Mouse (Mus musculus): Measurements from ENCODE around the gene Gm49337. TPM values are rescaled to one million over a fixed set of nuclear protein-coding genes. Genes with fewer than 3 reads are reported as not detected.

Gene Gm49337
- polyA plus RNA-seq, 1 experiment from 2014 or later, result not detected

DNA sequence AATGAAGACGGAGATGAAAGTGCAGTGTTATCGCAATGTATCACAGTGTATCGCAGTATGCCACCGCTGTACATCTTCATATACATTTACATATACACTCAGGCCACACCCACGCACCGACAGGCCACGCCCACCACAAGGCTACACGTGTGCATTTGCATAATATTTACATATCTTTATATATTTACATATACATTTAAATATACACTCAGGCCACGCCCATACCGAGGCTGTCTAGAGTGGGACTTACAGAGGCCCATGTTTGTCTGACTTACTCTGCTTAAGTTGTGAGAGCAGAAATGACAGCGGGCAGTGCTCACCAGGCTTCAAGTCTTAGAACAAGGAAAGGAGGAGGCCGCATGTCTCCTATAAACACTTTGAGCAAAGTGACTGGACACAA is 120.1 kb downstream of the Gm49337 start:
- Histone ChIP-seq H3K27me3 (no peaks in the 10 kb centered on the region), H3K9me3 (replicated peaks) (no peaks in the 10 kb centered on the region), H3K4me3 (no peak overlapping the region), H3K27ac (no peak overlapping the region), H3K9ac (no peak overlapping the region), H3K36me3 (ENCODE audit: poor library complexity, severe bottlenecking) (peaks cover 74% of the 10 kb centered on the region), H3K4me1 (no peaks in the 10 kb centered on the region), H3K4me2 (no peak overlapping the region)
- no peak for ATAC-seq
- 88% methylated on average over 12 of the region's 12 CpGs for WGBS

- WGBS, result 77% methylated on average over 4 of the region's 4 CpGs
- Histone ChIP-seq H3K27ac (no peak overlapping the region), H3K9ac (no peak overlapping the region), H3K36me3 (ENCODE audit: poor library complexity, severe bottlenecking) (peaks cover 55% of the 10 kb centered on the region), H3K4me2 (no peak overlapping the region), H3K4me1 (no peaks in the 10 kb centered on the region), H3K9me3 (replicated peaks) (no peaks in the 10 kb centered on the region), H3K4me3 (no peak overlapping the region), H3K27me3 (no peaks in the 10 kb centered on the region)
- no peak for ATAC-seq
Observed at GRCm38 (mm10) chr4:116300878-116301355, 127.7 kb downstream of the Gm49337 start.

GRCm38 (mm10) chr4:116304551-116304950 is 131.4 kb downstream of the Gm49337 start:
- H3K9ac ChIP-seq, result no peak overlapping the region
- ATAC-seq, result 0 out of 2 replicates have a peak, but pooled peaks have one; percentile 22

DNA sequence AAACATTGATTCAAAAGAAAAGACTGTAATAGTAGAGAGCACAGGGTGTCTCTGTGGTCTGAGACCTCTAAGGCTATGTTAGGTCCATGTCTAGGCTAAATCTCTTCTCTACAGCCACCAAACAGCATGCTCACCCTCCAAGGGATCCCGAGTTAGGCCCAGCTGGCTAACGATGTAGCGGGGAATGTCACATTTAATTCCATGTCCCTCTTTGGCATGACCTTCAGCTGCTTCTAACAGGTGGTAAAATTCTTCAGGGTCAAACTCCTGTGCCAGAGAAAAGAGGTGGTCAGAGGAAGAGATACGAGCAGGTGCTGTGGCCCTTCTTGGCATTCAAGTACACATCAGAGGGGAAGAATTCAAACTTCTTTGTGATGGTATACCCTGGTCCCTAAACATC is 144.4 kb downstream of the Gm49337 start:
- Histone ChIP-seq H3K9me3 (replicated peaks) (no peaks in the 10 kb centered on the region), H3K4me3 (no peak overlapping the region), H3K4me2 (no peak overlapping the region), H3K36me3 (ENCODE audit: poor library complexity, severe bottlenecking) (peaks cover 96% of the 10 kb centered on the region), H3K27me3 (no peaks in the 10 kb centered on the region), H3K27ac (no peak overlapping the region), H3K9ac (no peak overlapping the region), H3K4me1 (no peaks in the 10 kb centered on the region)
- WGBS, result 87% methylated on average over 4 of the region's 4 CpGs
- ATAC-seq, result no peak

More at GRCm38 (mm10) chr4:116304551-116304950, 131.4 kb downstream of the Gm49337 start:
- H3K4me1 ChIP-seq, result no peaks in the 10 kb centered on the region
- H3K4me2 ChIP-seq, result no peak overlapping the region
- no peak overlapping the region for H3K4me3 ChIP-seq
- no peaks in the 10 kb centered on the region for H3K9me3 ChIP-seq (replicated peaks)
- H3K36me3 ChIP-seq (ENCODE audit: poor library complexity, severe bottlenecking), result peaks cover 71% of the 10 kb centered on the region
- no peaks in the 10 kb centered on the region for H3K27me3 ChIP-seq
- H3K27ac ChIP-seq, result no peak overlapping the region
- WGBS, result 33% methylated on average over 1 of the region's 1 CpGs

DNA sequence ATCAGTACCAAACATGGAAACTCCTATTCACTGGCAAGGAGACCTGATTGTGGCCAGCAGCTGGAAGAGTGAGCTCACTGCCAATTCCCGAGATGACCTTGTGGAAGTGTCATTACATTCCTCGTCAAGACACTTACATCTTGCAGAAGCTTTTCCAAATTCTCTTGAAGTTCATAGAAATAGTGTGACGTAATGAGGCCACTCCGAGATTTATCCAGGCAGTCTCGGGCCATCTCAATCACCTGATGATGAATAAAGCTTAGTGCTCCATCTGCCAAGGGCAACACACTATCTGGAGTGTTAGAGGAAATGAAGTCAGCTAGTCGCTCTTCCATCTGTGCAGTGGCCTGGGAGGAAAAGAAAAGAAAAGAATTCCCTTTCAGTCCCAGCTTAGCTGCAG is 148.9 kb downstream of the Gm49337 start:
- H3K9ac ChIP-seq, result no peak overlapping the region
- ATAC-seq, result no peak
- no peaks in the 10 kb centered on the region for H3K4me1 ChIP-seq
- H3K27ac ChIP-seq, result no peak overlapping the region
- no peak overlapping the region for H3K4me2 ChIP-seq
- no peaks in the 10 kb centered on the region for H3K27me3 ChIP-seq
- H3K4me3 ChIP-seq, result no peak overlapping the region
- no peaks in the 10 kb centered on the region for H3K9me3 ChIP-seq (replicated peaks)
- WGBS, result 92% methylated on average over 6 of the region's 6 CpGs
- H3K36me3 ChIP-seq (ENCODE audit: poor library complexity, severe bottlenecking), result peaks cover 85% of the 10 kb centered on the region

- Histone ChIP-seq H3K9ac (no peak overlapping the region), H3K4me1 (no peaks in the 10 kb centered on the region), H3K4me2 (no peak overlapping the region), H3K36me3 (ENCODE audit: poor library complexity, severe bottlenecking) (peaks cover 47% of the 10 kb centered on the region), H3K27ac (no peak overlapping the region), H3K4me3 (no peak overlapping the region), H3K9me3 (replicated peaks) (no peaks in the 10 kb centered on the region), H3K27me3 (no peaks in the 10 kb centered on the region)
- ATAC-seq, result no peak
- WGBS, result 85% methylated on average over 3 of the region's 3 CpGs
Observed at GRCm38 (mm10) chr4:116329256-116329655, 156.1 kb downstream of the Gm49337 start.

DNA sequence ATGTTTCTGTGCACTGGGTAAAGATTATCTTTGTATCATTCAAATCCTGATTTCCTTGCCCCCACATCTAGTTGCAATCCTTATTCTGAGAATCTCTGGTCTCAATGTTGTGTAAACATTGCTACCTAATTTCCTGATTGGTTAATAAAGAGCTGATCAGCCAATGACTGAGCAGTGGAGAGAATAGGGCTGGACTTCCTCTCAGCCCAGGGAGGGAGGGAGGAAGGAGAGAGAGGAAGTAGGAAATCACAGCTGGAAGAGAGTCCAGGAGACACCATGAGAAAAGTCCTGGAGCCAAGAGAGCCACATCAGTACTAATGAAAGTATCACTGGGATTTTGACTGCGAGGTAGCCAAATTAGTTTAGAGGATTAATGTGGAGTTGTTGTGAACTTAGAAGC is 163.1 kb downstream of the Gm49337 start:
- no peaks in the 10 kb centered on the region for H3K36me3 ChIP-seq (ENCODE audit: poor library complexity, severe bottlenecking)
- WGBS, result 77% methylated on average over 1 of the region's 1 CpGs
- no peak for ATAC-seq
- no peak overlapping the region for H3K9ac ChIP-seq
- no peaks in the 10 kb centered on the region for H3K27me3 ChIP-seq
- no peak overlapping the region for H3K4me2 ChIP-seq
- H3K4me3 ChIP-seq, result no peak overlapping the region
- H3K9me3 ChIP-seq (replicated peaks), result no peaks in the 10 kb centered on the region
- no peak overlapping the region; the same call in 1 of the 2 replicates for H3K27ac ChIP-seq
- no peaks in the 10 kb centered on the region for H3K4me1 ChIP-seq

DNA sequence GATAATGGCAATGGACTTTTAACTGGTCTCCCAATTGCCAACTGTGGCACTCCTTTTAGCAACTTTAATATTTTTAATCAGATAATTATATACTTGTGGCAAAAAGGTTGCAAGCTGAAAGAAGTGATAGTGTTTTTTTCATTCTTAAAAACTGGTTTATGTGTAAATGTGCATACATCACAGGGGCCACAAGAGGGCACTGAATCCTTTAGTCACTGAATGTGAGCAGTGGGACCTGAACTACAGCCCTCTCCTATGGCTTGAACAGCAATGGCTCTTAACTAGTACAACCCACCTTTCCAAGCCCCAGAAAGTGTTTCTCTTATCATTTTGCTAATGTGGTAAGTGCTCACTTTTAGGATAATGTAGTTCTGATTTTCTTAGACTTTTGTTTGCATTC is 168.9 kb downstream of the Gm49337 start:
- H3K36me3 ChIP-seq (ENCODE audit: poor library complexity, severe bottlenecking), result no peaks in the 10 kb centered on the region
- ATAC-seq, result no peak
- no peaks in the 10 kb centered on the region for H3K4me1 ChIP-seq
- H3K9me3 ChIP-seq (replicated peaks), result no peaks in the 10 kb centered on the region
- no peaks in the 10 kb centered on the region for H3K27me3 ChIP-seq
- H3K4me3 ChIP-seq, result no peak overlapping the region
- H3K27ac ChIP-seq, result no peak overlapping the region
- H3K9ac ChIP-seq, result no peak overlapping the region
- H3K4me2 ChIP-seq, result no peak overlapping the region

Other genes with a start within 250 kb of the Gm49337 start
- 0.09 and 0.11 TPM in 2 replicates for gene Dmbx1, start 233.5 kb upstream of the Gm49337 start, polyA plus RNA-seq (2015; fragmentation: Nextera tagmentation; extraction: Ambion mirVana)
- 4.7 and 5.5 TPM in 2 replicates for gene Faah, start 155.5 kb upstream of the Gm49337 start, polyA plus RNA-seq (2015; fragmentation: Nextera tagmentation; extraction: Ambion mirVana)
- gene Nsun4, start 119.5 kb upstream of the Gm49337 start, polyA plus RNA-seq (2015; fragmentation: Nextera tagmentation; extraction: Ambion mirVana), result 13.7 and 15.6 TPM in 2 replicates
- 477 and 508 TPM in 2 replicates for gene Uqcrh, start 98.3 kb upstream of the Gm49337 start, polyA plus RNA-seq (2015; fragmentation: Nextera tagmentation; extraction: Ambion mirVana)
- gene Lrrc41, start 98.1 kb upstream of the Gm49337 start, polyA plus RNA-seq (2015; fragmentation: Nextera tagmentation; extraction: Ambion mirVana), result 54.3 and 59.7 TPM in 2 replicates
- 45.8 and 48.7 TPM in 2 replicates for gene Rad54l, start 49.7 kb upstream of the Gm49337 start, polyA plus RNA-seq (2015; fragmentation: Nextera tagmentation; extraction: Ambion mirVana)
- gene Pomgnt1, start 49.5 kb upstream of the Gm49337 start, polyA plus RNA-seq (2015; fragmentation: Nextera tagmentation; extraction: Ambion mirVana), result 52.8 and 54.2 TPM in 2 replicates
- gene Lurap1, start 22.0 kb upstream of the Gm49337 start, polyA plus RNA-seq (2015; fragmentation: Nextera tagmentation; extraction: Ambion mirVana), result 2.0 and 2.3 TPM in 2 replicates
- 0.22 TPM in 1 of 2 replicates, not detected in the other for gene Tspan1, start 5.8 kb upstream of the Gm49337 start, polyA plus RNA-seq (2015; fragmentation: Nextera tagmentation; extraction: Ambion mirVana)
- gene 1700042G07Rik, start within 50 bp of the Gm49337 start, polyA plus RNA-seq (2015; fragmentation: Nextera tagmentation; extraction: Ambion mirVana), result not detected in 2 replicates
- 81.8 and 85.3 TPM in 2 replicates for gene Pik3r3, start 48.2 kb downstream of the Gm49337 start, polyA plus RNA-seq (2015; fragmentation: Nextera tagmentation; extraction: Ambion mirVana)

All from forebrain, embryonic 13.5 days (tissue).